Mouse (Mus musculus) testis, adult 2 months (tissue): ENCODE results near the gene 1700042G07Rik.

Experiments used
- CTCF ChIP-seq: fragments of 200-500 bp; IDR thresholded peaks from 2 replicates; pipeline ENCODE4 v1.5.1; 2012; ENCODE audit warnings: low read depth, mild to moderate bottlenecking, inconsistent platforms, low read length, moderate library complexity; ENCODE audit not compliant: control insufficient read depth, insufficient read depth, insufficient replicate concordance
- POLR2A ChIP-seq: fragments of 200-500 bp; IDR thresholded peaks from 2 replicates; pipeline ENCODE4 v1.6.1; 2012; ENCODE audit warnings: low read depth, mild to moderate bottlenecking, inconsistent platforms, low read length, moderate library complexity; ENCODE audit not compliant: control insufficient read depth

GRCm38 (mm10) chr4:116174466-116175116 lies 1.4 kb downstream of the 1700042G07Rik start:
- TF ChIP-seq CTCF (no peak), POLR2A (no peak)
